Mouse (Mus musculus) testis, postnatal 14 days (tissue): ENCODE measurements at regions not wholly inside any gene's neighbourhood (a gene's known extent, or its start where the extent isn't known, plus 50 kb on each side); places are given as distances from the start of the nearest gene placed in this dataset.

Experiments used
- DNase-seq: peaks from one replicate; pipeline ENCODE4 v3.0.0; 2021; ENCODE audit warnings: low spot score

DNA sequence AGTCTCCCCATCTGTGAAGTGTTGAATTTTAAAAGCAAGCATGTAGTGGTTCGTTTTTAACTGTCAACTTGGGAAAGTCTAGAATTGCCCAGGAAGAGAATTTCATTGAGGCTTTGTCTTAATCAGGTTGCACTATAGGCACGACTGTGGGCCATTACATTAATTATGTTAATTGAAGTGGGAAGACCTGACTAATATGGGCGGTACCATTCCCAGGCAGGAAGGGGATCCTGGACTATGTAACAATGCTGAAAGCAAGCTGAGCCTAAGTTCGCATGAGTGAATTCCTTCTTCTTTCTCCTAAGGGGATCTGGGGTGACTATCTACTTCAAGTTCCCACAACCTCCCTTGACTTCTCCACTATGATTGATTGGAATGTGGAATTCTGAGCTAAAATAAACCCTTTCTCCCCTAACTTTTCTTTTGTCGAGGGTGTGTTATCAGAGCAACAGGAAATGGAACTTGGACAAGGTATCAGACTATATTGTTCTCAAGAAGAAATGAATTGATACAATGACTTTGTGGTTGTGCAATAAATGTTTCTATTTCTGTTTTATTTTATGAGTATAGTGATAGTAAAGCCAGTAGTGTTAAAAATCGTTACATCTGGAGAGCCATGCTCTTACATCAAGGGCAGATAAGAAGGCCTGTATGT is 285.2 kb upstream of the Adgrl2 start:
- no peak for DNase-seq

- no peak for DNase-seq
Observed at GRCm38 (mm10) chr3:149274987-149275386, 284.6 kb upstream of the Adgrl2 start.

GRCm38 (mm10) chr3:149273993-149274692 is 283.8 kb upstream of the Adgrl2 start:
- no peak for DNase-seq

GRCm38 (mm10) chr3:149270459-149270858 is 280.1 kb upstream of the Adgrl2 start:
- no peak for DNase-seq

DNA sequence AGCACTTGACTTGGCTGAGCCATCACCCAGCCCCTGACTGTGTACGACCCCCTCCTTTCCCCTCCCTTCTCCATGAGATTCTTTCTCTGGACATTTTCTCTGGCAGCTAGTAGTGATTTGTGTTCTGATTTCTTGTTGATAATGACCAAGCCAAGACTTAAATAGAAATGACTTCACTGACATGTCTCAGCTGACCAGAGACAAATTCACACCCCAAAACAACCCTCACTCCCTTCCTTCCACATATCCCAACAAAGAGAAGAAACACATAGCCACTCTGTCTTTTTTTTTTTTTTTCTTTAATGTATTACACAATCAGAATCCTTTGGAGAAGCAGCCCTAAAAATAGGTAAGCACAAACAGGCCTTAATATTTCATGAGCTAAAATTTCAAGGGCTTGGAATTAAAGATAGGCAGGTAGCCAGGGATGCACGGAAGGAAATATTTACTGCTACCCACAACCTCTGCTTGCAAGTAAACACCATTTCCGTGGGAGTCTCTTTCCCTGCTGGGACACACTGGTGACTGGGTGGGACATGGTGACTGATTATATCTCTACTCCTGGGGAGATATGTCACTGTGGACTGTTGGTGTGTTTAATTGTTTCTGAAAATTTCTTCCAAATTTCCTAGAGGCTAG is 272.1 kb upstream of the Adgrl2 start:
- no peak for DNase-seq

- DNase-seq = no peak
Observed at GRCm38 (mm10) chr3:149261764-149262163, 271.4 kb upstream of the Adgrl2 start.

GRCm38 (mm10) chr3:149258826-149259225 is 268.5 kb upstream of the Adgrl2 start:
- DNase-seq = no peak

- DNase-seq = no peak
Observed at GRCm38 (mm10) chr3:149256891-149257290, 266.5 kb upstream of the Adgrl2 start.

- DNase-seq = no peak
Observed at GRCm38 (mm10) chr3:149253080-149253479, 262.7 kb upstream of the Adgrl2 start.

- no peak for DNase-seq
Observed at GRCm38 (mm10) chr3:149252144-149252543, 261.8 kb upstream of the Adgrl2 start.

DNA sequence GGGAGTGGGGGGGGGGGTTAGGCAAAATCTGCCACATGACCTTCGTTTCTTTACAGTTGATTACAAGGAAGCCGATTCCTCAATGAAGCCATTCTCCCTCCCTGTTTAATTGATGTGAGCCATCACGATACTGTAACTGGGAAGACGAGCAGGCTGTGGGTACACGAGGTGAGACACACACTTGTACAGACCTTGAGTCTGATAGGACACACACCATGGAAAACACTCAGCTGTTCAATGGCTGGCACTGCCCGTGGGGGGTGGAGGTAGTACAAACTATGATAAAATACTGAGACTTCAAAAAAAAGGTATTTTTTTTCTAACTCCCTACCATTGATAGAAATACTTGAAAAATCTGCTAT is 257.3 kb upstream of the Adgrl2 start:
- no peak for DNase-seq

DNA sequence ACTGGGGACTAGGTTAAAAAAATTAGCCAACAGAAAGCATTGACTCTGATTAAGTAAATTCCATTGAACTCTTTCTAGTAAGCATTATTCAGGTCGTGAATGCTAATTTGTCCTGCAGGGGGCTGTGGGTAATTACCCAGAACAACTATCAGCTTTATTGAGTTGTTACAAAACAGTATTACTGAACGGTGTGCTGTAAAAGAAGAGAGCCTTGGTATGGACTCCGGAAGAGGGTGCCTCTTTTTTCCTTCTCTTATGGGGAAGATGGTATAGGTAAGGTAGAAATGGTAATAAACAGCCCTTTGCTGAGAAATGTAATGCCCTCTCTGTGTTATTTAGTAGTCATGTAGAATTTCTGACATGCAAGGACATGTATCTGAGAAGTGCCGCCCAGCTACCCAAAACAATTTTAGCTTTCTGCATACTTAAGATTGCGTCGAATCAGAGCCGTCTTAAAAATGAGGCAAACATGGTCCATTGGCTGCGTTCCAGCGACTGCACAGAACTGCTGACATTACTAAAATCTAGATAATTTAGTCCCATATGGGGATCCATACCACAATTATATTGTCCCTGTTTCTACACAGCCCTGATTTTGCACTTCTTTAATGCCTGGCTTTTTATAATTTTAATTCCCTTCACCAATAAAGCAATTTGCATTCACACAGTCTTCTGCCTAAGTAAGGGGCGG is 256.7 kb upstream of the Adgrl2 start:
- no peak for DNase-seq

- no peak for DNase-seq
Observed at GRCm38 (mm10) chr3:149239664-149240063, 249.3 kb upstream of the Adgrl2 start.

DNA sequence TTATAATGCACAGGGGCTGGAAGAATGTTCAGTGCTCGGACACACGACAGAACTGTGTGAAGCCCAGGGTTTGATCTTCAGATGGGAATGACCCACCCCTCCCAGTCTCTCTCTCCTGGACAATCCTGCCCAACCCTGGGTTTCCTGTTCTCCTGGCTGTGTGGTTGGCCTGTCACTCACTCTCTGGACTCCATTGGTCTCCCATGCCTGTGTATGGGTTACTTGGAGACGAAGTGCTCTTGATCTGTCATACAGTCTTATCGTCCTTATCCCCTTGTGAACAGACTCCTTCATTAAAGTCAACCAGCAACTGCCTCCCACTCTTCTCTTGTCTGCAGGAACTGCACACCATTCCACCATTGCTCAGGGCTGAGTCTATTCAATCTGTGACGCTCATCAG is 247.7 kb upstream of the Adgrl2 start:
- DNase-seq = no peak

DNA sequence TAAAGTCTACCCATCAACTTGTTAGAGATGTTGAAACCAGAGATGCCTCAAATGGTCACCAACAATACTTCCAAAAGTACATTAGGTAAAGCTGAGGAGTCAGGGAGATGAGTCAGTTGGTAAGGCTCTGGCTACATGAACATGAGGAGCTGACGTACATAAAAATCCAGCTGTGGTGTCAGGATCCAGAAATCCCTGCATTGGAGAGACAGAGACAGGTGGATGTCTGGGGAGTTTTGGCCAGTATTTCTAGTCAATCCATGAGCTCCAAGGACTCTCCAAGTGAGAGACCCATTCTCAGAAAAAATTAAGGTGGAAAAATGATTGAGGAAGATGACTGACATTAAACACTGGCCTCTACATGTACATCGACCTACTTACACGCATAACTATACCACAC is 244.8 kb upstream of the Adgrl2 start:
- no peak for DNase-seq

DNA sequence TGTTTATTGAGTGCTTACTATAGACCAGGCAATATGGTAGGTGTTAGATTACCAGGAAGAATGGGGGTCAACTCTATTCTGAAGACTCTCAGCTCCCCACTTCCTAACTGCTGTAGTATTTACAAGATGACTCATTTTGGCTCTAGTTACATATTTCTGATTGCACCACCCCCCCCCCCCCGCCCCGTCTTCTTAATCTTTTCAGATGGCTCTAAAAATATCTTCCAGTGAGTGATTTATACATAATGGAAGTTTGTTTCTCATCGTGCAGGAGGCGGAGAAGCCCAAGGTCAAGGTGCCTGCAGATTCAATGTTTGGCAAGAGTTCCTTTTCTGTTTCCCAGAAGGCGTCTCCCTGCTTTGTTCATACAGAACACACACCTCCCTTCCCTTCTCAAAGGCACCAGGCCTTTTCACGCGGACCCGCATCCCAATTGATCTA is 243.4 kb upstream of the Adgrl2 start:
- DNase-seq = peak; percentile 67

GRCm38 (mm10) chr3:149233191-149233641 is 242.9 kb upstream of the Adgrl2 start:
- DNase-seq = peak; percentile 35

DNA sequence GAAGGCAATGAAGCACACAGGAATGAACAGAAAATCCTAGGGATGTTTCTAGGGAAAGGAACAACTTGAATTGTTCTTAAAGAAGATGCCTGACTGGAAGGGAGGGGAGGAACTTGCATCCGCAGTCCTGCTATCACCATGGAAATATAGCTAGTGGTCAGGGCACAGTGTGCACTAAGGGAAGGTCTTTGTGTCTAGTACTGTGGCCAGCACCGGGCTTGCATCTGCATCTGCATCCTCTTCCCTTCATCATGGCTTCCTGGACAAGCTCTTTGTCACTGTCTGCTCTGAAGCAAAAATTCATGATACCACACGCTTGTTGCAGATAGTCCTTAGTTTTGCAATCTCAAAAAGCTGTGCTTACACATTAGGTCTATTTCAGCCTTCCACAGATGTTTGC is 241.0 kb upstream of the Adgrl2 start:
- DNase-seq = no peak

GRCm38 (mm10) chr3:149227556-149227955 is 237.2 kb upstream of the Adgrl2 start:
- no peak for DNase-seq

GRCm38 (mm10) chr3:149226723-149227122 is 236.4 kb upstream of the Adgrl2 start:
- no peak for DNase-seq

- no peak for DNase-seq
Observed at GRCm38 (mm10) chr3:149225684-149226083, 235.3 kb upstream of the Adgrl2 start.

DNA sequence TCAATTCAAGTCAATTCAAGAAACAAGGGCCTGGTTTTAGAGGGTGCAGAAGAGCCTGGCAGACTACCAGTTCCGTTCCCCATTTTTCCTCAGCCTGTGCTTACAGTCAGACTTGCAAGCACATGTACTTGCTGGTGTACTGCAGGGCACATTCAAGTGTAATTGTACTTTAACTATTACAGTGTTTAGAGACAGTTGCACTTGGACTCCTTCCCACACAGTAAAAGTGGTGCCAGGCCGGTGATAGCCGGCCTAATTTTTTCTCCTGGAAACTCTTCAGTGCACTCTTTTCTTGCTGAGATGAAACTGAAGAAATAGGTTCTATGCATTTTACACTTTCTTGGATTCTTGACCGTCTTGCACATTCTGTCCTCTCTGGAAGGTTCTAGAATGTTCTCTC is 233.9 kb upstream of the Adgrl2 start:
- no peak for DNase-seq

- DNase-seq = no peak
Observed at GRCm38 (mm10) chr3:149223776-149224175, 233.4 kb upstream of the Adgrl2 start.
